In genomic region chr14:104796348-104796965, GRCm38 (mm10) we compare ENCODE assay signal across 10 mouse cellular contexts.
DNase-seq lines count a peak whose midpoint lies in the region; ATAC-seq and TF ChIP-seq lines count a peak whose summit lies in the region.
"Had no signal": no experiment of that assay in that cellular context is flagged by ENCODE, and none has a peak within 500 bp of the region (broad histone marks: within the 10 kb centered on the region; RNA-seq: fewer than 3 reads in every experiment).

No protein-coding gene starts in this region.

- WGBS in kidney, postnatal 0 days = 39% methylated on average over 17 of the region's 17 CpGs
- 51% methylated on average over 17 of the region's 17 CpGs for WGBS in limb, embryonic 10.5 days
- WGBS in lung, embryonic 16.5 days = 56% methylated on average over 17 of the region's 17 CpGs

- no peak overlapping the region for H3K27ac ChIP-seq in kidney, postnatal 0 days
- H3K27ac ChIP-seq in limb, embryonic 10.5 days = no peak overlapping the region
- no peak overlapping the region for H3K27ac ChIP-seq in lung, embryonic 16.5 days (ENCODE audit: low read length)
- H3K27ac ChIP-seq: macrophage had no signal

- no peak overlapping the region for H3K4me3 ChIP-seq in kidney, postnatal 0 days (replicated peaks; ENCODE audit: low read depth, low read length)
- H3K4me3 ChIP-seq in limb, embryonic 10.5 days = no peak overlapping the region; the same call in 1 of the 2 replicates
- H3K4me3 ChIP-seq in lung, embryonic 16.5 days (ENCODE audit: low read length) = no peak overlapping the region

- H3K27me3 ChIP-seq in kidney, postnatal 0 days (ENCODE audit: insufficient read depth, low read length) = no peaks in the 10 kb centered on the region
- H3K27me3 ChIP-seq in limb, embryonic 10.5 days (ENCODE audit: low read depth, poor library complexity, severe bottlenecking) = no peaks in the 10 kb centered on the region
- H3K27me3 ChIP-seq in lung, embryonic 16.5 days (ENCODE audit: control insufficient read depth, insufficient read depth, low read depth, low read length) = no peaks in the 10 kb centered on the region

- TF ChIP-seq CTCF in kidney, postnatal 0 days (IDR thresholded peaks at IDR 0.05; ENCODE audit: low read depth) = no peak

- H3K36me3 ChIP-seq in kidney, postnatal 0 days (ENCODE audit: insufficient read depth, low read length) = no peaks in the 10 kb centered on the region
- H3K36me3 ChIP-seq in limb, embryonic 10.5 days = no peaks in the 10 kb centered on the region
- H3K36me3 ChIP-seq in lung, embryonic 16.5 days (ENCODE audit: control insufficient read depth, insufficient read depth, low read length) = no peaks in the 10 kb centered on the region

- peak; percentile 43 for DNase-seq in kidney, postnatal 0 days (ENCODE audit: low spot score)
- no peak for DNase-seq in kidney, adult 11 months
- peak; percentile 70 for DNase-seq in limb, embryonic 10.5 days (ENCODE audit: low spot score)
- no peak for DNase-seq in urinary bladder, adult 2 months (ENCODE audit: low spot score)
- DNase-seq in layer of hippocampus, adult 11-12 months (ENCODE audit: low spot score) = no peak
- DNase-seq in layer of hippocampus, postnatal 10 days (ENCODE audit: low spot score in 2 of 2) = no peak
- DNase-seq: cerebellum, postnatal 25 days; heart, adult 18-20 months had no signal

- no peak overlapping the region for H3K4me2 ChIP-seq in kidney, postnatal 0 days (ENCODE audit: low read length)
- no peak overlapping the region for H3K4me2 ChIP-seq in lung, embryonic 16.5 days (ENCODE audit: low read depth, low read length)

- H3K4me1 ChIP-seq in kidney, postnatal 0 days (replicated peaks; ENCODE audit: insufficient read depth, low read length) = no peaks in the 10 kb centered on the region
- H3K4me1 ChIP-seq in limb, embryonic 10.5 days = peaks cover 39% of the 10 kb centered on the region
- no peaks in the 10 kb centered on the region for H3K4me1 ChIP-seq in lung, embryonic 16.5 days (replicated peaks; ENCODE audit: control insufficient read depth, insufficient read depth, low read length)

- no peaks in the 10 kb centered on the region for H3K9me3 ChIP-seq in kidney, postnatal 0 days (replicated peaks; ENCODE audit: low read length)
- no peaks in the 10 kb centered on the region for H3K9me3 ChIP-seq in limb, embryonic 10.5 days (replicated peaks)
- no peaks in the 10 kb centered on the region for H3K9me3 ChIP-seq in lung, embryonic 16.5 days (ENCODE audit: control insufficient read depth, low read length)

- no peak overlapping the region for H3K9ac ChIP-seq in kidney, postnatal 0 days (ENCODE audit: low read depth, low read length)
- no peak overlapping the region for H3K9ac ChIP-seq in lung, embryonic 16.5 days (ENCODE audit: low read length)

- no peak for ATAC-seq in kidney, postnatal 0 days (replicated peaks; ENCODE audit: low FRiP score, low read depth)
- peak; percentile 98 for ATAC-seq in lung, embryonic 16.5 days (ENCODE audit: low read depth)

Comparison
In these comparisons a context has a peak if more than half of its experiments do, and no peak if none do; other contexts are left out.
1. DNase-seq: peak in kidney, postnatal 0 days (single experiment) and limb, embryonic 10.5 days (single experiment); none in kidney, adult 11 months (single experiment), urinary bladder, adult 2 months (single experiment), layer of hippocampus, adult 11-12 months (single experiment) and layer of hippocampus, postnatal 10 days (0 of 2).